Mouse (Mus musculus) frontal cortex, postnatal 14 days (tissue): Measurements from ENCODE around the gene Timm44.
"Not testable (repeated sequence)": the region's sequence is repeated elsewhere in the genome, so short reads cannot be mapped to it uniquely, and the experiment has no call there.

Experiments used
- DNase-seq, 2 experiments: peaks; one replicate each; pipeline ENCODE4 v3.0.0; 2022; ENCODE audit warnings: low spot score in 2 of 2

The Timm44 gene

DNA sequence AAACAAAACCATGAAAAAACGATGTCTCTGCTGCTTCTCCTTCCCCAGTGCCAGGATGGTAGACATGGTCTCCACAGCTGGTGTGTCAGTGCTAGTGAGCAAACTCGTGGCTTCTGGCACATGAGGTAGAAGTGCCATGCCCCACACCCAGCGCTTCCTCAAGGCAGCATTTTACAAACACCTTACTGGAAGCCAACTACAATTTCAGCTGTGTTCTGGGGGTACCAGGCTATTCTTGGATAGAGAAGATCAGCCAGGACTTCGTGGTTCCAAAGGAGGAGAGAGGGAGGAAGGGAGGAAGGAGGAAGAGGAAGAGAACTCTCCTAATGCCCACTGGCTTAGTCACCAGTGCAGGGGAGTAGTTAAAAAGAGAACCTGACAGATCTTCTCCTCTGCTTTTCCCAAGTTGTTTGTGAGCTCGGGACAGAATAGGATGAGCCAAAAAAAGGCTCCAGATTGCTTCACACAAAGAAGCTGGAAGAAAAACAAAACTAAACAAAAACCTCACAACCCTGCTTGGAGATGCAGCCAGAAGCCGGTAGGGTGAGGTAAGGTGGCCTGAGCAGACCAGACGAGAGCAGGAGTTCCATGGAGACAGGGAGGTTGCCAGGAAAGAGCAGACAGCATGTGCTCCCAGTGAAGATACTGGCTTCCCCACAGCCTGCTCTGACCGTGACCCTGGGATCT lies 12.5 kb downstream of the Timm44 start:
- DNase-seq = peak in 1 of 2 experiments; percentile 20

DNA sequence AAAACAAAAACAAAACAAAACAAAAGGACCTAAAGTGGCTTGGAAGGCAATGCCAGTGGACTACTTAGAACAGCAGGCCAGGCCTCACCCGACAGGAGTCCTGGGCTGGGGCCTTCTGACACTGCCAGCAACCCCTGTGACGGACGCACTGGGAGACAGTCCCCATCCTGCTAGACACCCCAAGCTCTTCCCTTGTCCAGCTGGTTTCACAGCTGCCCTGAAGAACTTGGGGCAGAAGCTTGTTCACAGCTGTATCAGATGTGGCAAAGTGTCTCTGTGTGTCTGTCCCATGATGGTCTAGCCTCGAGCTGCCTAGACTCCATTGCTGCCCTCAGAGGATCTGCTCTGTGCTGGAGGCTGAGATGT lies 15.9 kb downstream of the Timm44 start:
- DNase-seq = no peak

DNA sequence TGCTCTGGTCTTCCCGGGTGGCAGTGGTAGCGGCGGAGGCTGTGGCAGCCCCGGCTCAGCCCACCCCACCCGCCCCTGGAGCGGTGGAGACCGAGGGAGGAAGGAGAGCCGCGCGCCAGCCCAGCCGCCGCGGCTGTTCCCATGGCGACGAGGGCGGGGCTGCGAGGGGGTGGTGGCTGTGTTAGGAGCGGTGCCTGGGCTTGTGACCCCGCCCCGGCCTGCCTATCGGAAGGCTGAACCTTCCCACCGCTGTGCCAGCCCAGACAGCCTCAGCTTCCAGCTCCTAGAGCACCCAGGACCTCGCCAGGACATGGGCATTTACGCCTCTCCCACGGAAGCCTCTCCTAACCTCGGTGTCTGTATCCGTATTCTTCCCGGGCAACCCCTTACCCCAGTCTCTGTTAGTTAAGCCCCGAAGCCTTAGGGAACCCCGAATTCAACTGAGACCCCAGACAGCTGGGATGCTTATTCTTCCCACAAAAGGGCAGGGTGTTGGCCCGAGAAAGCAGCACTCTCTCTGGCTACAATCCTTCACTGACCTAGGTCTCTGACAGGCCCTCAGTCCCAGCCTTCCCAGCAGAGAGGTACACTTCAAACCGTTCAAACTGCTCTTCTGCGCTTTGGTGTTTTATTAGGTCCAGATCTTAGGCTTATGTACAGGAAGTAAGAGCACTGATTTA lies 16.4 kb downstream of the Timm44 start, which contains the start of gene Ctxn1:
Gene Ctxn1, minus strand, starts transcription at position 150 of the 680 bp plus-strand sequence.
- peak; percentile 86 to 91 for DNase-seq

DNA sequence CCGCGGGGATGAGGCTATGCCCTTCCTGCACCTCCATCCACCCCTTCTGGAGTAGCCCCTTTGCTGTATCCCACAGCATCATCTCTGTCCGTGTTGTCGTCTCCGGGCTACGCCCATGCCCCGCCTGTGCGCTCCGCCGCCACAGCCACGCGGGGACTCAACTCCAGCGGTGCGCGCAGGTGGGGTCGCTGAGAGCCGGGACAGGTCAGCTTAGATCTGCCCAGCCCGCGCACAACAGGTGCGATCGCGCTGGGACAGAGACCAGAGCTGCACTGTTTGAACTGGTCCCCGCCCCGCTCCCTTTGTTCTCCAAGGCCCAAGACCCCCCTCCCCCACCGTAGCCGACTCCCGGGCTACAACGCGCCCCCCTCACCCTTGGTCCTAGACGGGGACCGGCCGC lies 17.0 kb downstream of the Timm44 start:
- DNase-seq = peak in 1 of 2 experiments; percentile 49

DNA sequence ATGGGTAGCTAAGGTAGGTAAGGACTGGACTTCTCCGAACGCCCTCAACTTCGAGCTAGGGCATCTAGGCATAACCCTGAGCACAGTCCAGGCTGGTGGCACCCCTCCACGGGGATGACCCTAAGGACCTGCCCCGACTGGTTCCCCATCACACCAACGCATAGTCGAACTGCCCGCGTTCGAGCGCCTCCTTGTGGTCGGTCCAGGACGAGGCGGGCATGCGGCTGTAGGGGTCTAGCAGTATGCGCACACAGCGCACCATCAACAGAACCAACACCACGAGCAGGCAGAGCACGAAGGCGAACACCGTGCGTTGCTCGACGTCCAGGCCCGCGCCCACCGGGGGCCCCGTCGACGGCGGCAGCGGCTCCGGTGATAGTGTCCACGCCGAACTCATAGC lies 17.5 kb downstream of the Timm44 start:
- peak; percentile 80 to 85 for DNase-seq

DNA sequence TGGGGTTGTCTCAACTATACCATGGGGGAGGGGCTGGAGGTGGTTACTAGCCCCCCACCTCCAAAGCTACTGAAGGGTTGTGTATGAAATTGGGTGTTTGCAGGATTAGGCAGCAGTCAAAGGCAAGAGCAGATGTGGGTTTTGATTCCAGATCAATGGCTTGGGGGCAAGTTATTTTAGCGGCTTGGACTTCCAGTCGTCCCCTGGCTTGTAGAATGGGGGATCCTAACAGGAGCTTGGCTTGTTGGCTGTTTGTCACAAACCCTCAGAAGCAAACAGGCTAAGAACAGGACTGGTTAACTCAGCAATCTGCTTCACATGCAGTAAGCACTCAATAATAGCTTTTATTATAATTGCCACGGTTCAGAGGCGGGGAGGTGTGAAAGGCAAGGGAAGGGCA lies 18.4 kb downstream of the Timm44 start:
- DNase-seq = no peak

DNA sequence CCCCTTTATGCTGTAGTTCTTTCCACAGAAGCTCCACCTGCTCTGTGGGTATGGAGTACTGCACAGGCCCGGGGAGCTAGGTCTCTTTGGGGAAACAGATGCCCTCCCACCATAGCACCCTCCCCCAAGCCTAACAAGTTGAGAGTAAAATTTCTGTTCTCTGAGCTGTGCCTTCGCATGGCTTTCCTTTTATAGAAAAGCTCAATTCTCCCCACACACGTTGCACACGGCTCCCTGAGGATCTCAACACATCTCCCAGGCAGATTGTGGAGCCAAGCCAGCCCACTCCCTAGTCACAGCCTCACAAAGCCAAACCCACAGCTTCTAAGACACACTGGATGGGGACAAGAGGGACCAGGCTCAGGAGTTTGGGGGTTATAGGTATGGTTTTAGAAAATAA lies 18.8 kb downstream of the Timm44 start:
- peak; percentile 73 to 82 for DNase-seq

DNA sequence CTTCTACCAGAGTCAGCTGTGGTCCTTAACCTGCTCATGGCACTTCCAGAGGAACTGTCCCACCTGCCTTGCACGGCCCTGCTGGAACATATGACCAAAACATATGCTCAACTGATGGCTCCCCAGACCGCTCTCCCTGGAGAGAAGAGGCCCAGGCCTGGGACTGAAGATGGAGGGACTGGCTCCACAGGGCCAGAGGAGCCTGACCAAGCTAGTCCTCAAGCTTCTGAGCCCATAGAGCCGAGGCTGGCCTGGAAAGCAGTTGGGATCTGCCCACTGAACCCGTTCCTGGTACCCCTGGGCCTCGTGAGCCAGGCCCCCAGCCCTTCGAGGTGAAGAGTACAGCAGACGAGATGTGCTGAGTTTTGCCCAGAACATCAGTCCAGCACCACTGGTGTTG lies 20.2 kb downstream of the Timm44 start:
- not testable (repeated sequence) for DNase-seq

DNA sequence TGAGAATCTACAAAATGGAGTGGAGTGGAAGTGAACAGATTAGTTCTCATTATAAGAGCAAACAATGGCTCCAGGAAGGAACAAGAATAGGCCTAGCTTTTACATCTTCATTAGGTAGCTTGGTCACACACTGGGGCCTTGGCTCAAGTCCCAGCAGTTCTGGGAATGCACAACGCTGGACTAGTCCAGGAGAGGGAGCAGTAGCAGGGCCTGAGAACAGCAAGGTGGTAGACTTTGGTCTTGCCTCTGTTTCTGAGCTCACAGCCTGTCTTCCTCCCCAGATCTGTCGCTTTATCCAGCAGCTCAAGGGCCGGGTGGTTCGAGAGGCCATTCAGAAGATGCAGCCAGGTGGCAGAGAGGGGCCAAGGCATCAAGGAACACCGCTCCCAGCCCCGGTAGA lies 21.7 kb downstream of the Timm44 start:
- DNase-seq = peak in 1 of 2 experiments; percentile 49

DNA sequence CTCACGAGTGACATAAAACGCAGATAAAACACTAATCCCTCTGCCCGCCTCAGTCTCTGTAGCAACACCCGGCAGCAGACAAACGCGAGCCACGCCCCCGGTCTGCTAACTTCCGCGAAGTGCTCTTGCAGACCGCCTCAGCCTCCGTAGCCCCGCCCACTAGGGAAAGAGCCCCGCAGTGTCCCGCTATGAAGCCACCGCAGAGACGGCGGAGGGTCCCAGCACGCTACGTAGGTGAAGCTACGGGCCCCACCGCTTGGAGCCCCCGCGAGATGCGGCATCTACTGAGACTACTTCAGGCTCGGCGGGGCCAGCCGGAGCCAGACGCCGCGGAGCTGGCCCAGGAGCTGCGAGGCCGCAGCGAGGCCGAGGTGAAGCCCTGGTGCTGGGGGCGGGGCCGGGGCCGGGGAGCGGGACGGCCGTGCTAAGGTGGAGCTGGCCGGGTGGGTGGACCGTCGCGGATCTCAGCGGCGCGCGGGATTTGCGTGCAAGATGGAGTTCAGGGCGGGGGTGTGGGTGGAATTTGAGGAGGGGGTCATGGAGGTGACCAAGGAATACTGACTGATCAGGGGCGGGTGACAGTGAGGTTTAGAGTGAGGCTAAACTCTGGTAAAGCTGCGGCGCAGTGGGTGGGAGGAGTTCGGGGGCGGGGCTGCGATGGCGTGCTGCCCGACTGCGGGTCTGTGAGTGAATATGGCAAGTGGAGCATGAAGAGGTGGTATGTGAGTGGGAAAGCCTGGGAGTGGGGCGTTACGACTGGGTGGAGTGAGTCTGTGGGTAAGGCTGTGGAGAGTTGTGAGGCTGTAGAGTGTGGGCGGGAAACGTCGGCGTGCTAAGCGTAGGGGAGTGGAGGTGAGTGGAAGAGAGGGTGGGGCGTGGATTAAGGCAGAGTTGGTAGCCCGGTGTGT lies 22.5 kb downstream of the Timm44 start, which contains the start of gene Snapc2:
Gene Snapc2, plus strand, starts transcription at position 147 of the 908 bp plus-strand sequence.
- peak; percentile 89 to 93 for DNase-seq

DNA sequence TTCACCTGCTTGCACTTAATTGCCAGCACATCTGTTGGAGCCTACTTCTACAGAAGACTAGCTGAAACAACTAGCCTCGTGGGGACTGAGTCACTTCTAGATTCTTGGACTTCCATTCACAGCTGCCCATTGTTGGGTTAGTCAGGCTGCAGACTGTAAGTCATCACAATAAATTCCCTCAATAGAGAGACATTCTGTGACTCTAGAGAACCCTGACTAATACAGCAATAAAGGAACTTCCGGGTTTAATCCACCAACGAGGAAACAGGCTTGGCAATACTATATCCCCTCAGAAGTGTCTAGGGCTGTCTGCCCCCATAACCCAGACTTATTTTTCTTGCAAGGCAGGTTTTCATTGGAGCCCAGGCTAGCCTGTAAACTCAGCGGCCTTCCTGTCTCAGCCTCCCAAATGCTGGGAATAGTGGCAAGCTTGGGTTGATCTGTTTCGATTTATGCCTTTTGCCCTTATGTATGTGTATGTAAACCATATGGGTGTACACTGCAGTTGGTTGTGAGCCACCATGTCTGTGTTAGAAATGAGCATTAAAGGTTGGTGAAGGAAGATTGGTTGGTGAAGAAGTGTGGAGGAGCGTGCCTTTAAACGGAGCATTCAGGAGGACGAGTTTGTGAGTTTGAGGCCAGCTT lies 23.5 kb downstream of the Timm44 start:
- no peak for DNase-seq

DNA sequence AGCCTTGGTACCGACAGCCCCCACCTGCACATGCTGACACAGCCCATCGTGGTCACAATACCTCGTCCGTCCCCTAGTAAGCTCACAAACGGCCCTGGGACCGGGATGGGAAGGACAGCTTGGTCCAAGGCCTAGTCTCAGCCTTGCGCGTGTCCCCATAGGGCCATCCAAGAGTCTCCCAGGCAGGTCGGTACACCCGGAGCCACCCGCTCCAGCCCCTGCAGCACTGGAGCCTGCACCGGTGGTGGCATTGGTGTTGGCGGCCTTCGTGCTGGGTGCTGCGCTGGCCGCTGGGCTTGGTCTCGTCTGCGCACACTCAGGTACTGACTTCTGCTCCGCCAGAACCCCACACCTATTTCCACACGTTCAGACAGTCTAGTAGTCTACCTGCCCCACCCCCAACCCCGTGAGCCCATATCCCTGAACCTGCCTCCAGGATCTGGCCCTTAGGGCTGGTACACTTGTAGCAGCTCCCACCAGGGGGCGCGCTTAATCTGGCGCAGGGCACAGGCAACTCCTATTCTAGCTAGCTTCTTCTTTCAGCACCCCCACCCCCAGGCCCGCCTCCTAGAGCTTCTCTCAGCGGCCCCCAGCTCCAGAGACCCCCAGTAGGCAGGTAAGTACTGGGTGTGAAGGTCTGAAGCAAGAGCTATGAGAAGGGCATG lies 25.3 kb downstream of the Timm44 start:
- peak; percentile 77 to 83 for DNase-seq

DNA sequence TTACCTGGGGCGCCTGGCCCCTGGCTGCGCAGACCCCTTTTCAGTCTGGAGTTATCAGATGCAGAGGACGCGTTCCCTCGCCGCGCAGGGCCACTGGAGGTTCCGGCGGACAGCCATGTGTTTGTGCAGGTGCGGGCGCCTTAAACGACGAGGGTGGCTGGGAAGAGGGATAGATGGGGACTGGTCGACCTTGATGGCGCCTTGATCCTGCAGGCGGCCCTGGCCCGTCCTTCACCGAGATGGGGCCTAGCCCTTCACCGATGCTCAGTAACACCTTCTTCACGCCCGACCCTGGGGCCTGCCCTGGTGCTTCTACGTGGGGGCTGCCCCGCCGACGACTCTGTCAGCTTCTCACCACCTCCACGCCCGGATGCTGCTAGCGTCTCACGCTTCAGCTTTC lies 26.5 kb downstream of the Timm44 start:
- no peak for DNase-seq

DNA sequence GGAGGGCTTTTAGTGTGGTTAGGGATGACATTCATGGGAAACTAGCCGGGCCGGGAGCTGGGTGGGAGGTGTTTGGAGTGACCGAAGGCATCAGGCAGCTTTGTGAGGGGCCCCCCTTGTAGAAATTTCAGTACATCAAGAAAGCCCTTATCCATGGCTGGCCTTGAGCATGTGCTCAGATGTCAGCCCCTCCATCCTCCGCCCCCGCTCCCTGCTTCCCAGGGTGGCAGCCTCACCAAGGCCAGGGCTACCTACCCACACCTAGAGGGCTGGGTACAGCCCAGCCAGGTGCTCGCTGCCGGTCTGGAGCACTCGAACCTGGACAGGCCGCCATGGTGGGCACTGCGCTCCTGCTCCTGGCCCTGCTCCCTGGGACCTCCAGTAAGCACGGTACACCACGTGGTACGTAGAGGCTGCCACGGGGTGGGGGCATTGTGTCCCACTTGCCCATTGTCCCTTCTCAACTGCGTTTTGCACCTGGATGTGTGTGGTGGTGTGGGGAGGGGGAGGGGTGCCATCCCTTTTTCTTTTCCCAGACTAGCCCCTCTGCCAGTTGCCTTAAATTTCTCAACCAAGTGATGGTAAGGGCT lies 27.7 kb downstream of the Timm44 start, which contains the start of gene Tgfbr3l:
Gene Tgfbr3l, plus strand, starts transcription at position 264 of the 590 bp plus-strand sequence.
- peak in 1 of 2 experiments; percentile 12 for DNase-seq

DNA sequence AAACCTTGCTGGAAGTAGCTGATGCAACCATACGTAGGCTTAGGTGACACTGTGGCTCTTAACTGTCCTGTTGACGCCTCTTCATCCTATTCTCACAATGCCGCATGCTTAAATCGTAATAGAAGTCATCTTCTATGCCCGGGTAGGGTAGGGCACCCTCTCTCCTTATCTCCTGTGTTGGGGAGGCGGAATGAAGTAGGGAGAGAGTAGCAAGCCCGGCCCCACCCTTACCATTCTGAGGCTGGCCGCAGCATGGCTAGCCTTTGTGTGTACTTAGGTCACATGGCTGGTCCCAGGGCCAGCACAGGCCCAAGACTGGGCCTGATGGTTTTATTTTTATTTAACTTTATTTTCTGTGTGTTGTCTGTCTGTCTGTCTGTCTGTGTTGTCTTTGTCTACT lies 28.5 kb downstream of the Timm44 start:
- DNase-seq = peak in 1 of 2 experiments; percentile 3

DNA sequence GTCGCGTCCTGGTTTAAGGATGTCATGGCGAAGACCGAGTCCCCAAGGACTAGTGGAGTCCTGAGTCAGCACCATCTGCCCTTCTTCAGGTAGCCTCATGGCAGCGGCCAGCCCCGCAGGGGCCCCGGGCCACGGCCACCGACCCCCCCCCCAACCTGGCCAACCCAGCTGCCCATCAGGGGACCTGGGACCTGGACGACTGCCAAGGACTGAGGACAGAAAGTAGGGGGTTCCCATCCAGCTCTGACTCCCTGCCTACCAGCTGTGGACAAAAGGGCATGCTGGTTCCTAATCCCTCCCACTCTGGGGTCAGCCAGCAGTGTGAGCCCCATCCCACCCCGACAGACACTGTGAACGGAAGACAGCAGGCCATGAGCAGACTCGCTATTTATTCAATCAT lies 30.0 kb downstream of the Timm44 start:
- DNase-seq = peak in 1 of 2 experiments; percentile 5

DNA sequence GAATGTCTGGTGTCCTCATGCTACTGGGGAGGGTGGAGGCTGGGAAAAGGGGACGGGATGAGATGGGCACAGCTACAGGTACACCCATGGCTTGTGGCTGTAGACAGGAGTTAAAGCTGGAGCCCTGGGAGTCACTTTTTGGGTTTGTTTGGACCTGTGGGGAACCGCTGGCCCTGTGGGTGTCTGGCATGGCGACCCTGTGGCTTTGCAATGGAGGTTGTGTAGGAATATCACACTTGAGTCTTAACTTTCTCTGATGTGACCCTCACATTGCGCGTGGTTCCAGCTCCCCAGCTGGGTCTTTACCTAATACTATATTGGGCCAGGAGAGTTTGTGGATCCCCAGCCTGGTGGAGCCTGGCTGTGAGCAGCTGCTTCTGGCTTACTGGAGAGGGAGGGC lies 30.7 kb downstream of the Timm44 start:
- no peak for DNase-seq

DNA sequence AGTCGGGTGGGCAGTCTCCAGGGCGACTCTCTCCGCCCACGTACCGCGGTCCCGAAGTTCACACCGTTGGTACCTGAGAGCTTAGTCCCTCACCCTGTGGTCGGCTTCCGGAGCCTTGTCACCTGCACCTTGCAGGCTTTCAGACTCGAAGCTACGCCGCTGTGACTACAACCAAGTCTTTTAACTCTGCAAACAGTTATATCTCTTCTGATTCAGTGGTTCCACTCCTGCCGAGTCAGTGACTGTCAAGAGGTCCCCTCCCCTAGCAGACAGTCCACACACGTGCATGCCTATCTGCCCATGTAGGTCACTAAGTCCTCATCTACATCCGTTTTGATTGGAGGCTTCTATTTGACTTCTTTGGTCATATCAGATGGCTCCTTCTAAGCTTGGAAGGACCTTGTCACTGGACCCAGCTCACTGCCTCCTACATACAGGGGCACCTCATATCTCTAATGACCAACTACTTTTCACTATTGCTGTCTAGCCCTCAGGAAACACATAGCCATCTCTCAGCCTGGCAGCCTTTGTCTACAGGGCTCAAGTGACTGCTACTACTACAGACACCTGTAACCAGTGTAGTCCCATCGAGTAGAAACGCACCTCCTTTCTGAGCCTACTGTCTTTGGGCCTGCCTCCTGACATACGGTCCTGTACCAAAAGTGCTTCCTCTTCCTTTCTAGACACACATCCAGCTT lies 36.4 kb downstream of the Timm44 start:
- no peak for DNase-seq

DNA sequence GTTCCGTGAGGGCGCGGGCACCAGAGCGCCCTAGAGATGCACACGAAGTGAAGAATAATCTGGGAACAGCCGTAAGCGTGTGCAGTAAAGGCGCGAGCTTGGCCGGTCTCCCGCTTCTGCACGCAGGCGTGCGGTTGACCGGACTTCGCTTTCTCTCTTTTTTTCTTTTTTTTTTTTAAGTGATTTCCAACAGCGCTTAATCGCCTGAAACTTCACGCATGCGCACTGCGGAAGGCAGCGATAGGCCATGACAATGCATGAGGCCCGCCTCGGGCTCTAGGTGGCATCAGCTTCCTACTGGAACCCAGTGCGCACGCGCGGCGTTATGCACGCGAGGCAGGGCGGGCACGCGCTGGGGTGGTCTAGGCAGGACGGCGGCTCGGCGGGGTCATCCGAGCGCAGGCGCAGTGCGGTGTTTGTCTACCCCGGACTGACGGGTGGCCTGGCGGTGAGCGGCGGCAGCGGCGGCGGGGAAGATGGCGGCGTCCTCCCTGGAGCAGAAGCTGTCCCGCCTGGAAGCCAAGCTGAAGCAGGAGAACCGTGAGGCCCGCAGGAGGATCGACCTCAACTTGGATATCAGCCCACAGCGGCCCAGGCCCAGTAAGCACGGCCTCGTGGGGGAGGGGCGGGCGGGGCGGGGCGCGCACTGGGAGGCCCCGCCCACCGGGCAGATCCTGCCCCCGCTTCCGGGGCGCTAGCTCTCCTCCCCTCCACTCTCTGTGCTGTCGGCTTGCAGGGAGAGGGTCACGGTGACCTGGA lies 37.1 kb downstream of the Timm44 start, which contains the start of the genes Map2k7 and Gm49320:
Gene Map2k7, plus strand, starts transcription at position 307 of the 759 bp plus-strand sequence.
Gene Gm49320, plus strand, starts transcription at position 432 of the 759 bp plus-strand sequence.
- DNase-seq = peak; percentile 100
